Mouse (Mus musculus) heart, embryonic 13.5 days (tissue): ENCODE results near the gene Slc29a4. TPM values are rescaled to one million over a fixed set of nuclear protein-coding genes. Genes with fewer than 3 reads are reported as not detected.
A peak's percentile ranks its signal among the peaks of the same experiment; 100 is the strongest.

Experiments used
- ATAC-seq: fragments of 200-750 bp; cut with Nextera tagmentation; 2 replicates; pipeline ENCODE4 v1.8.0; 2017; ENCODE audit warnings: moderate TSS enrichment; ENCODE audit not compliant: insufficient number of reproducible peaks, low FRiP score, low TSS enrichment; ENCODE audit errors: extremely low read depth
- H3K27ac ChIP-seq: fragments of 300-500 bp; sonication (generic); replicated peaks from 2 replicates; pipeline ENCODE4 v1.5.1; 2015; ENCODE audit warnings: moderate library complexity, mild to moderate bottlenecking, inconsistent platforms
- H3K27me3 ChIP-seq: fragments of 300-500 bp; sonication (generic); replicated peaks from 2 replicates; pipeline ENCODE4 v1.6.1; 2015; ENCODE audit warnings: mild to moderate bottlenecking, inconsistent platforms
- H3K36me3 ChIP-seq: fragments of 300-500 bp; sonication (generic); 2 replicates; pipeline ENCODE4 v1.6.1; 2015; ENCODE audit warnings: mild to moderate bottlenecking, inconsistent platforms
- H3K4me1 ChIP-seq: fragments of 300-500 bp; sonication (generic); 2 replicates; pipeline ENCODE4 v1.6.1; 2015; ENCODE audit warnings: inconsistent platforms
- H3K4me2 ChIP-seq: fragments of 300-500 bp; sonication (generic); 2 replicates; pipeline ENCODE4 v1.6.1; 2015; ENCODE audit warnings: inconsistent platforms, mild to moderate bottlenecking, moderate library complexity
- H3K4me3 ChIP-seq: fragments of 300-500 bp; sonication (generic); 2 replicates; pipeline ENCODE4 v1.5.1; 2015; ENCODE audit warnings: moderate library complexity, mild to moderate bottlenecking, inconsistent platforms
- H3K9ac ChIP-seq: fragments of 300-500 bp; sonication (generic); 2 replicates; pipeline ENCODE4 v1.6.1; 2015; ENCODE audit warnings: inconsistent platforms, mild to moderate bottlenecking, moderate library complexity
- H3K9me3 ChIP-seq: fragments of 300-500 bp; sonication (generic); 2 replicates; pipeline ENCODE4 v1.6.1; 2016; ENCODE audit warnings: inconsistent platforms
- WGBS: fragments of 180-500 bp; shearing (Covaris S2); methylation state at CpG from one replicate; pipeline ENCODE4 v1.1.7; 2015; ENCODE audit warnings: mixed read lengths; 5-methylcytosine and 5-hydroxymethylcytosine counted together
- polyA plus RNA-seq: library from polyadenylated mRNA; unstranded; fragments of >200 nt; fragmentation: Nextera tagmentation; extraction: Ambion mirVana; gene quantifications from 2 replicates; pipeline ENCODE4 v1.2.1, GENCODE M21; 2015

Slc29a4 gene
- polyA plus RNA-seq, 1 experiment from 2014 or later, result 2.2 TPM

DNA sequence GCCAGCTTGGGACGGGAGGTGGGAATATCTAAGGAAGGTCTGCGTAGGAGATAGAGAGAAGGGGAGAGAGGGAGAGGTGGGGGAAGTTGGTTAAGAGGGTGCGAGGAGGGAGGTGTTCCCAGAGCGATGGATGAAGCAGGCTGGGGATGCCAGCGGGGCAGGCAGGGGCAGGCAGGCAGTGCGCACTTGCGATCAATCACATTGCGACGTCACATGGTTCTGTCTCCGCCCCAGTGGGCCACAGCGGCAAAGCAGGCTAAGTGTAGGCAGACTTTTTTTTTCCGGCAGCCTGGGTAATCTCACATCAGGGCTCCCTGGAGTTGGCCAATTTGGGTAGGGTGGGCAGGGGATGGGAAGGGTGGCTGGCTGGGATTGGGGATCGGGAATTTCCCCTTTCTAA lies 59.9 kb downstream of the Slc29a4 start:
- WGBS, result 53% methylated on average over 13 of the region's 13 CpGs
- H3K4me2 ChIP-seq, result no peak overlapping the region
- H3K9me3 ChIP-seq, result no peaks in the 10 kb centered on the region
- no peaks in the 10 kb centered on the region for H3K27me3 ChIP-seq
- no peak overlapping the region for H3K4me3 ChIP-seq
- no peak for ATAC-seq
- peaks cover 93% of the 10 kb centered on the region for H3K36me3 ChIP-seq
- no peak overlapping the region for H3K27ac ChIP-seq
- H3K9ac ChIP-seq, result no peak overlapping the region
- peaks cover 6% of the 10 kb centered on the region for H3K4me1 ChIP-seq

DNA sequence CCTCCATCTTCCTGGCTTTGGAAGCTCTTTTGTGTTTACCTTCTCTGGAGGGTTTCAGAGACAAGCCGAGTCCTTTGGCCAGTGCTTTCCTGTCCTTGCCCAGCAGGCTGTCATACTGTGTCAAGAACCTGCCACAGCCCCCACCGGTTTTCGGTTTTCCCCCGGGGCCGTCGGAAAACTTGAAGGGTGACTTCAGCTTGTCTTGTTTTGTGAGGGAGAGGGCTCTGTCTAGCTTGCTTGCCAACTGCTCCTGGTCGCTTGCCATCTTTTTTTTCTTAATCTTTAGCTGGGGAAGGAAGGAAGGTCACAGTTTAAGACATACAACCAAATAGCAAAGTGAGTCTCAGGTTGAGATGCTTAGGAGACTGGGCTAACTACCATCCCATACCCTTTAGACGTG lies 67.5 kb downstream of the Slc29a4 start:
- no peak overlapping the region for H3K27ac ChIP-seq
- H3K4me3 ChIP-seq, result no peak overlapping the region
- H3K9me3 ChIP-seq, result no peaks in the 10 kb centered on the region
- no peak overlapping the region for H3K4me2 ChIP-seq
- no peaks in the 10 kb centered on the region for H3K4me1 ChIP-seq
- H3K27me3 ChIP-seq, result no peaks in the 10 kb centered on the region
- no peak for ATAC-seq
- H3K9ac ChIP-seq, result no peak overlapping the region
- WGBS, result 84% methylated on average over 8 of the region's 8 CpGs
- peaks cover 100% of the 10 kb centered on the region for H3K36me3 ChIP-seq

DNA sequence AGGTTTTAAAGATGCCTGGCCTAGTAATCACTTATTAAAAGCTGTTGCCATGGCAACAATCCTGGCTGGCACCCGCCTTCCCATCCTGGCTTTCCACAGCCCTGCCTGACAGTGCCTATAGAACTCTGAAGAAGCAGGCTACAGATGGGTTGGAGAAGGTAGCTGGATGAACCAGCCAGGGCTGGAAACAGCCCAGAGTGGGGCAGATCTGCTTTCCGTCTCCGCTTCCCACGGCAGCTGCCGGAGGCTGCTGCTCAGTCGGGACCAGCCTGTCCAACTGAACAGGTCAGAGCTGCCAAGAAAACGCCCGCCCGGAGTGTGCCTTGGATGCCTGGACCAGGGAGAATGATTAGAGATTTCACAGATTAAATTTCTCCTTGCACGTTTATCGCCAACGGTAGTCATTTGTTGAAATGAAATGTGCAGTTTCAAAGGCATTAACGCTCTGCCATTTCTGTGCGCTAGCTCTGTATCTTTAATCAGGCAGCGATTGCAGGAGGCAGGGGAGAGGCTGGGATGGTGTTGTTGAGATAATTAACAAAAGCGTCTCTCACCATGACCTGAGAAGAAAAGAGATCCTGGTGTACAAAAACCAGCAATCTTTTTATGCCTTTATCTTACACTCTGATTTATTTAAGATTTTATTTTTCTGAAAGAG lies 69.1 kb downstream of the Slc29a4 start:
- H3K36me3 ChIP-seq, result peaks cover 100% of the 10 kb centered on the region
- 81% methylated on average over 16 of the region's 16 CpGs for WGBS
- H3K27ac ChIP-seq, result no peak overlapping the region
- no peaks in the 10 kb centered on the region for H3K9me3 ChIP-seq
- H3K4me1 ChIP-seq, result no peaks in the 10 kb centered on the region
- no peak overlapping the region for H3K4me3 ChIP-seq
- no peaks in the 10 kb centered on the region for H3K27me3 ChIP-seq
- no peak for ATAC-seq
- no peak overlapping the region for H3K4me2 ChIP-seq
- H3K9ac ChIP-seq, result no peak overlapping the region

DNA sequence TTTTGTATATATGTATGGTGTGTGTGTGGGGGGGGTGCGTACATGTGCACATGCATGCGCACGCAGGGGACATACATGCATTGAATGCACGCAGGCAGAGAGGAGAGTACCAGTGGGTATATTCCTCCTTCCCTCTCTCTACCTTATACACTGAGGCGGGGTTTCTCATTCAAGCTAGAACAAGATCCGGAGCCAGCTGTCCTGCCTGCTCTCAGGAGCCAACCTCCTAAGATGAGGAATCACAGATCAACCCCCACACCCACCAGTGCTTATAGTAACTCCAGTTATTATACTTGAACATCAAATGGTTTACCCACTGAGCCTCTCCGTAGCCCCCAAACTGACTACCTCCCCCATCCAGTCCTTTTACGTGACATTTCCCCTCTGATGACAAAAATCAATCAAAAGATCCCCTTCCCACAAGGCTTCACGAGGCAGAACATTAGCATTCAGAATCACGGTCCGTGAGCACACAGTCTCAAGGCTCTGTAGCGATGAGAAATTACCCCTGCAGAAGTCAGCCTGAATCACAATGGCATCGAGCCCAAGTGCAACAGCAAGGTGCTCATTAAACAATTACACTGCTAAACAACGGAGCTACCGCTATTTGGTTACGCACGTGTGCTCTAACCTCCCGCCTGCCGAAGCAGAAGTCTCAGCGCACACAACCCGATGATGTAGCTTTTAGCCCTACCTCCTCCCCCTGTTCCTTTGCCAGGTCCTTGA lies 69.9 kb downstream of the Slc29a4 start:
- Histone ChIP-seq H3K27me3 (no peaks in the 10 kb centered on the region), H3K9me3 (no peaks in the 10 kb centered on the region), H3K36me3 (peaks cover 100% of the 10 kb centered on the region), H3K9ac (no peak overlapping the region), H3K4me1 (no peaks in the 10 kb centered on the region), H3K4me3 (no peak overlapping the region), H3K27ac (no peak overlapping the region), H3K4me2 (no peak overlapping the region)
- no peak for ATAC-seq
- 93% methylated on average over 21 of the region's 21 CpGs for WGBS

DNA sequence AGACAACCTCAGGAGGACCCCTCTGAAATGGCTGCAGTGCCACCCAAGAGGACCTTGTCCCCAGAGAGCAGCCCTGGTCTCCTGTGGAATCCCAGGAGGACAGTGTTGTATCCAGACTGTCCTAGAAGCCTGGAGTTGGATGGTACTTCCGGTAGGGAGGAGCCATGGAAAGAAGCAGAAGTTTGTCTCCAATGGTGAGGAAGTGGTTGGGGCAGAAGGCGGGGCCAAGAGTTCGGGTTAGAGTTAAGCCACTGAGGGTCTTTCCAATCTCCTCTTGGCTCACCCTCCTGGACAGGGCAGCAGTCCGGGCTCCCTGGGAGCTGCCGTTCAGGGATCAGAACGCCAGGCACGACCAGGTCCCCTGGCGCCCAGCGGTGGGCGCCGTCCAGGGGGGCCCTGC lies 72.0 kb downstream of the Slc29a4 start:
- WGBS, result 63% methylated on average over 11 of the region's 11 CpGs
- H3K27me3 ChIP-seq, result no peaks in the 10 kb centered on the region
- no peak for ATAC-seq
- no peak overlapping the region for H3K9ac ChIP-seq
- no peaks in the 10 kb centered on the region for H3K9me3 ChIP-seq
- no peak overlapping the region for H3K4me3 ChIP-seq
- no peak overlapping the region for H3K4me2 ChIP-seq
- H3K36me3 ChIP-seq, result peaks cover 87% of the 10 kb centered on the region
- H3K4me1 ChIP-seq, result peaks cover 12% of the 10 kb centered on the region
- H3K27ac ChIP-seq, result no peak overlapping the region

DNA sequence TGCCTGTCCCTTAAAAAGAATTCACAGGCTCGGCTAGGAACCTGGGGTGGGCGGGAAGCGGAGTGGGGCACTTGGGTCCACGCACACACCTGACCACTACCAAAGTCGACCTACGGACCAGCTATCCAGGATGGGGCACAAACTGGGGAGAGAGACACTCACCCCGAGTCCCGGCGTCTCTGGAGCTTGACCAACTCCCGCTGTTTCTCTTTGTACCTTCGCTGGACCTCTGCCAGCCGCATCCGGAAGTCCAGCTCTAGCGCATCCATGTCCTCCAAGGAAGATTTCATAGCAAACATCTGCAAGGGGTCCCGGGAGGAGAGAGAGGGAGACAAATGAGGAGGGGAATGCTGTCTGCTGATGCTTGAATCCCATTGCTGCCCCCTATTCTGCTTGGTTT lies 72.6 kb downstream of the Slc29a4 start:
- 81% methylated on average over 15 of the region's 15 CpGs for WGBS
- H3K27ac ChIP-seq, result no peak overlapping the region
- H3K4me2 ChIP-seq, result no peak overlapping the region
- H3K9me3 ChIP-seq, result no peaks in the 10 kb centered on the region
- no peak overlapping the region for H3K4me3 ChIP-seq
- H3K4me1 ChIP-seq, result peaks cover 18% of the 10 kb centered on the region
- H3K9ac ChIP-seq, result no peak overlapping the region
- H3K36me3 ChIP-seq, result peaks cover 87% of the 10 kb centered on the region
- ATAC-seq, result no peak
- no peaks in the 10 kb centered on the region for H3K27me3 ChIP-seq

DNA sequence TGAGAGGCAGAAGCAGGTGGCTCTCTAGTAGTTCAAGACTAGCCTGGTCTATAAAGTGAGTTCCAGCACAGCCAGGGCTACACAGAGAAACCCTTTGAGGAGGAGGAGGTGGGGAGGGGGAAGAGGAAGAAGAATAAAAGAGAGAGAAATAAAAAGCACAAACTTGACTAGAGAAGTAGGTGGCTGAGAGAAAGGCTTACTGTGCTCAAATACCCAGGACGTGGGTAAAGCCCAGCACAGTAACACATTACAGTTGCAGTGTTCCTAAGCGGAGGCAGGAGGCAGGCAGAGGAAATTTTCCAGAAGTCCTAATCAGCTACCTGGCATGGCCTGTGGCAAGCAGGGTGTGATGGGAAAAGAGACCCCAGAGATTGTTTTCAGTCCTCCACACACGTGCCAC lies 74.4 kb downstream of the Slc29a4 start:
- H3K4me2 ChIP-seq, result no peak overlapping the region
- H3K4me1 ChIP-seq, result peaks cover 36% of the 10 kb centered on the region
- no peaks in the 10 kb centered on the region for H3K9me3 ChIP-seq
- H3K4me3 ChIP-seq, result no peak overlapping the region
- no peak for ATAC-seq
- peaks cover 86% of the 10 kb centered on the region for H3K36me3 ChIP-seq
- H3K9ac ChIP-seq, result no peak overlapping the region
- 90% methylated on average over 3 of the region's 3 CpGs for WGBS
- H3K27me3 ChIP-seq, result no peaks in the 10 kb centered on the region
- no peak overlapping the region for H3K27ac ChIP-seq

DNA sequence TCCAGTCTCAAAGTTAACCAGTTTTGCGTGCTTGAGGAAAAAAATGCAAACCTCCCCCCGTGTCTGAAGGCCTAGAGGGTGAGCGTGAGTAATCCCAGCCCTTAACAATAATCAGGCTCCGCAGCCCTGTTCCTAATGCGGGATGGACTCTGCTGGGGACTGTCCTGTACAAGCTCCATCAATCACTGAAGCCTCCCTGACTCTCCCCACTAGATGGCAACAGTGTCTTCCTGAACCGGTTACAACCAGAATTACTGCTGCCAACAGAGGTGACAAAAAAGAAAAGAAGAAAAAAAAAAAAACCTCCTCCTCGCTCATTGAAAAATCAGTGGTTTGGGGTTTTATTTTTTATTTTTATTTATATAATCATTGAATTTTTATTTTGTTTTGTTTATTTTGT lies 75.6 kb downstream of the Slc29a4 start:
- H3K4me2 ChIP-seq, result no peak overlapping the region
- peaks cover 43% of the 10 kb centered on the region for H3K4me1 ChIP-seq
- H3K27me3 ChIP-seq, result no peaks in the 10 kb centered on the region
- no peak overlapping the region for H3K9ac ChIP-seq
- H3K9me3 ChIP-seq, result no peaks in the 10 kb centered on the region
- no peak overlapping the region for H3K27ac ChIP-seq
- H3K4me3 ChIP-seq, result no peak overlapping the region
- no peak for ATAC-seq
- WGBS, result 14% methylated on average over 7 of the region's 7 CpGs
- peaks cover 86% of the 10 kb centered on the region for H3K36me3 ChIP-seq

DNA sequence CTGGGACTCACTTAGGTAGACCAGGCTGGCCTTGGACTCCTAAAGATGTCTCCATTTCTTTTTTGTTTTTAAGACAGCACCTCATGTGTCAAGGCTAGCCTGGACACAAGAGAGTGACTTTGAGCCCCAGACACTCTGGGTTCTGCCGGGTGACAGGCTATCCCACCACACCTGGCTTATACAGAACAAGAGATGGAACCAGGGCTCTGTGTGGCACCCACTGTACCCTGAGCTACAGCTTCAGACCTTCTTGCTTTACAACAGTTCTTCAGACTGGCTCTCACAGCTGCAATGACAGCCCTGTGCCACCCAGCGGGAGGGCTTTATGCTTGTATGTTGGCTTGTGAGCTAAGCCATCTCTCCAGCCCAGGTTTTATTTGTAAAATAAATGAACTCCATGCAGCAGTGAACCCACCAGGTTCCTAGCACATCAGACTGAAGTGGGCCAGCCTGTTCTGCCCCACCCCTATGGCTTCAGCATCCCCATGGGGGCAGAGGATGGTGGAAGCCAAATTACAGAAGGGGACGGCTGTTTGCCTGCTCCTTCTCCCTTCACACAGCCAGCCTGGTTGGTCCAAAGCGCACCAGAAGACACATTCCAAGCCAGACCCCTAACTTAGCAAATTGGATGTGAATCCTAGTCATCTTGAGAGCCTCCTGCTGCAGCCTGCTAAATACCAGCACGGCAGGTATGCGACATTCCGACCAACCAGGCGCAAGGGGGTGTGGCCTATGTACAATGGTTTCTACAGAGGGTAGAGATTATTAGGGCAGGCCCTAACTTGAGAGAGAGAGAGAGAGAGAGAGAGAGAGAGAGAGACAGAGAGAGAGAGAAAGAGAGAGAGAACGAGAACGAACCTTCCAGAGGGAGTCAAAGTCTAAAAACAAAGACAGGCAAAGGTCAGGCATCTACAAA lies 76.3 kb downstream of the Slc29a4 start:
- ATAC-seq, result no peak
- H3K36me3 ChIP-seq, result peaks cover 86% of the 10 kb centered on the region
- H3K27ac ChIP-seq, result peak overlapping the region; percentile 66
- no peak overlapping the region for H3K4me3 ChIP-seq
- no peaks in the 10 kb centered on the region for H3K27me3 ChIP-seq
- peaks cover 43% of the 10 kb centered on the region for H3K4me1 ChIP-seq
- no peak overlapping the region for H3K4me2 ChIP-seq
- no peaks in the 10 kb centered on the region for H3K9me3 ChIP-seq
- 44% methylated on average over 10 of the region's 10 CpGs for WGBS
- 0 out of 2 replicates have a peak overlapping the region, but pooled peaks have one; percentile 5 for H3K9ac ChIP-seq

DNA sequence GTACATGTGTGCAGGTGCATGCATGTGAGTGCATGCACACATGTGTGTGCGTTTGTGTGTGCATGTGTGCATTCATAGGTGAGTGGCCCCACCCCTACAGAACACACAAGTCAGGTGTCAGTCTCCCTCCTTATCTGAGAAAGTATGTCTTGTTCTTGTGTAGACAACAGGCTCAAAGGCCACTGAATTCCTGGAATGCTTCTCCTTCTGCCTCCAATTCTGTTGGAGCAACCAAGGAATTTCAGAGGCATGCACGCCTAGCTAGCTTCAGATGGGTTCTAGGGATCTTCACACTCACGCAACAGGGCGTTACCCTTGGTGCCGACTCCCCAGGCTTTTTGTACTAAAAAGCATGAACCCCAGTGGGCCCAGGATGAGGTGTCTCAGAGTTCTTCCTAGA lies 77.3 kb downstream of the Slc29a4 start:
- peak overlapping the region; percentile 66 for H3K27ac ChIP-seq
- no peaks in the 10 kb centered on the region for H3K9me3 ChIP-seq
- H3K36me3 ChIP-seq, result peaks cover 86% of the 10 kb centered on the region
- ATAC-seq, result no peak
- H3K27me3 ChIP-seq, result no peaks in the 10 kb centered on the region
- peaks cover 43% of the 10 kb centered on the region for H3K4me1 ChIP-seq
- H3K4me2 ChIP-seq, result no peak overlapping the region
- H3K9ac ChIP-seq, result peak overlapping the region; percentile 58
- no peak overlapping the region for H3K4me3 ChIP-seq
- 34% methylated on average over 5 of the region's 5 CpGs for WGBS

DNA sequence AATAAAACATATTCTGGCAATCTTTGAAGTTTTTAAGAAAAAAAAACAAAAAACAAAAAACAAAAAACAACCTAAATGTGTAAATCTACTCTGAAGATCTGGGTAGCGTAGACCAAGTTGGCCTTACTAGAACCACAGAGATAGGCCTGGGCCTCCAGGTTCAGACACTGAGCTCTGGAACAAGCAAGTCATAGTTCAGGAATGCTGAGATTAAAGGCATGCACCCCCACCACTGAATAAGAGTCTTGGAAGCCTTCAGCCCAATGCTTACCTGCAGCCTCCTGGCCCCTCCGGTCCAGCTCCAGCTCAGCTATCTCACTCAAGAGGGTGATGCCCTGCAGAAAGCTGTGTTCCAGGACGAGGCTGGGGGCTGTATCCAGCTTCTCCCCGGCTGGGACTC lies 78.7 kb downstream of the Slc29a4 start:
- Histone ChIP-seq H3K27me3 (no peaks in the 10 kb centered on the region), H3K4me1 (peaks cover 43% of the 10 kb centered on the region), H3K4me2 (no peak overlapping the region), H3K4me3 (no peak overlapping the region), H3K9ac (peak overlapping the region; percentile 3), H3K36me3 (peaks cover 86% of the 10 kb centered on the region), H3K9me3 (no peaks in the 10 kb centered on the region), H3K27ac (peak overlapping the region; percentile 65)
- ATAC-seq, result no peak
- WGBS, result 39% methylated on average over 4 of the region's 4 CpGs
